Mouse (Mus musculus): Measurements from ENCODE around the gene Itgav.

- TF ChIP-seq CTCF (IDR thresholded peaks at IDR 0.05; ENCODE audit: extremely low read depth, insufficient read depth, insufficient read length, insufficient replicate concordance) (no peak), POLR2A (IDR thresholded peaks at IDR 0.05; ENCODE audit: low read depth, low read length) (no peak)
These were observed 1.3 kb upstream of the Itgav start for GRCm38 (mm10) chr2:83722936-83723335.
